Mouse (Mus musculus) neural tube, embryonic 15.5 days (tissue): ENCODE results near the gene Pid1. TPM values are rescaled to one million over a fixed set of nuclear protein-coding genes. Genes with fewer than 3 reads are reported as not detected.

Source experiments
- ATAC-seq: fragments of 200-750 bp; cut with Nextera tagmentation; 2 replicates; pipeline ENCODE4 v1.8.0; 2017; ENCODE audit warnings: mild to moderate bottlenecking, moderate TSS enrichment, moderate library complexity; ENCODE audit not compliant: low FRiP score
- H3K27ac ChIP-seq: fragments of 300-500 bp; sonication (generic); replicated peaks from 2 replicates; pipeline ENCODE4 v1.5.1; 2015; ENCODE audit warnings: mild to moderate bottlenecking, inconsistent platforms
- H3K27me3 ChIP-seq: fragments of 300-500 bp; sonication (generic); replicated peaks from 2 replicates; pipeline ENCODE4 v1.6.1; 2015; ENCODE audit warnings: inconsistent platforms
- H3K36me3 ChIP-seq: fragments of 300-500 bp; sonication (generic); 2 replicates; pipeline ENCODE4 v1.6.1; 2015; ENCODE audit warnings: inconsistent platforms
- H3K4me1 ChIP-seq: fragments of 300-500 bp; sonication (generic); 2 replicates; pipeline ENCODE4 v1.6.1; 2015; ENCODE audit warnings: inconsistent platforms
- H3K4me2 ChIP-seq: fragments of 300-500 bp; sonication (generic); 2 replicates; pipeline ENCODE4 v1.6.1; 2015; ENCODE audit warnings: inconsistent platforms, mild to moderate bottlenecking, moderate library complexity
- H3K4me3 ChIP-seq: fragments of 300-500 bp; sonication (generic); replicated peaks from 2 replicates; pipeline ENCODE4 v1.5.1; 2015; ENCODE audit warnings: mild to moderate bottlenecking, inconsistent platforms
- H3K9ac ChIP-seq: fragments of 300-500 bp; sonication (generic); replicated peaks from 2 replicates; pipeline ENCODE4 v1.6.1; 2015; ENCODE audit warnings: mild to moderate bottlenecking, inconsistent platforms
- H3K9me3 ChIP-seq: fragments of 300-500 bp; sonication (generic); replicated peaks from 2 replicates; pipeline ENCODE4 v1.6.1; 2016; ENCODE audit warnings: inconsistent platforms
- WGBS: fragments of 180-500 bp; shearing (Covaris S2); methylation state at CpG from one replicate; pipeline ENCODE4 v1.1.7; 2015; ENCODE audit warnings: mixed read lengths; 5-methylcytosine and 5-hydroxymethylcytosine counted together
- polyA plus RNA-seq: library from polyadenylated mRNA; unstranded; fragments of >200 nt; fragmentation: Nextera tagmentation; extraction: Ambion mirVana; gene quantifications from 2 replicates; pipeline ENCODE4 v1.2.1, GENCODE M21; 2015

Pid1 gene
- polyA plus RNA-seq, 1 experiment from 2014 or later = 97.2 TPM

DNA sequence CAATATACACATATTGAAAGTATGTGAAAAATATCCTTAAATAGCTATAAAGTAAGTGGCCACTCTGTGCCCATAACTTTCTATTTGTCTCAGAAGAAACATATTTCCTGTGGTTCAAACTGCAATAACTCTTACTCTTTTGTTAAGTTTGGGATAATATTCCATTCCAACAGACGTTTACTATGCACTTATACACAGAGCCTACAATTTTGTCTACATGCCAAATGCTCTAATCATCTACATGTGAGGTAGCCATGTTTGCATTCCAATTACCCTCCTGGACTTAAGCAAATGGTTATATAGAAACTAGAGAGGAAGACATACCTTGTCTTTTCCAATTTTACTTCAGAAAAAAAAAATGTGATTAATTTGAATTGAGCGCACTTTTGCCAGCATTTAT lies 274.3 kb downstream of the Pid1 start:
- H3K36me3 ChIP-seq = no peaks in the 10 kb centered on the region
- no peak for ATAC-seq
- H3K27me3 ChIP-seq = no peaks in the 10 kb centered on the region
- H3K9me3 ChIP-seq = no peaks in the 10 kb centered on the region
- H3K4me1 ChIP-seq = peaks cover 6% of the 10 kb centered on the region; the same call in 1 of the 2 replicates
- H3K9ac ChIP-seq = no peak overlapping the region
- H3K4me2 ChIP-seq = no peak overlapping the region
- H3K27ac ChIP-seq = no peak overlapping the region
- WGBS = 78% methylated on average over 2 of the region's 2 CpGs
- no peak overlapping the region for H3K4me3 ChIP-seq

DNA sequence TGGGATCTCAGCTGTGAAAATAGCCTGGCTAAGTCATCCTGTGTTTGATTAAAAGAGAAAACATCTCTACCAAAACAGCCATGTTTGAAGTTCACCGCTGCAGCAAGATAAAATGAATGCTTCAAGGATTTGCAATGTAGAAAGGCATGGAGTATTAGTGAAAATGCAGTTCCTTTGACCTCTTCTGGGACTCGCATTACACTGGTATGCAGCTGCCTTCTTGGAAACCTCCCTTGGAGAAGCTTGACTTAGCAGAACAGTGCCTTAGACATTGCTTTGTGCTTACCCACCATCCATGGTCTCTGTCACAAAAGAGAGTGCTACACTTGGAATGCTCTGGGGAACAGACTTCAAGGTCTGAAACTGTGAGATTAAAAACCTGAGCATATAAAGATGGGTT lies 276.0 kb downstream of the Pid1 start:
- H3K27ac ChIP-seq = no peak overlapping the region
- ATAC-seq = no peak
- no peak overlapping the region for H3K4me3 ChIP-seq
- no peaks in the 10 kb centered on the region for H3K27me3 ChIP-seq
- no peaks in the 10 kb centered on the region for H3K36me3 ChIP-seq
- no peak overlapping the region for H3K9ac ChIP-seq
- no peak overlapping the region for H3K4me2 ChIP-seq
- H3K4me1 ChIP-seq = peaks cover 2% of the 10 kb centered on the region; the same call in 1 of the 2 replicates
- 86% methylated on average over 2 of the region's 2 CpGs for WGBS
- H3K9me3 ChIP-seq = no peaks in the 10 kb centered on the region

DNA sequence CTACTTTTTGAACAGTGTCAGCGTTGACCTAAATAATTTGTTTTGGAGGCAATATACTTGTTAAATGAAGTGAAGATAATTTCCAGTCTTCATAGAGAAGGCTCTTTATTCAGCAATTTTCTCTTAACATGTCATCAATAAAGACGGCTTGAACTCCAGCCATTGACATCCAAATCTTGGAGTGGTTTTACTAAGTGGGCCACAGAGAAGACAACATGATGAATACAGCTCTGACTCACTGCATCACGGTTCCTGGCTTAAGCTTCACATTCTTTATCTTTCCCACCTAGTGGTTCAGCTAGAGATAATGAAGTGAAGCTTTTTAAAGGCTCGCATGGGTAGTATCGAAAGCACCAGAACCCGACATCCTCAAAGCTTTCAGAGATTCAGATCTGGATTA lies 276.7 kb downstream of the Pid1 start:
- no peak overlapping the region for H3K4me2 ChIP-seq
- no peak overlapping the region for H3K27ac ChIP-seq
- H3K36me3 ChIP-seq = no peaks in the 10 kb centered on the region
- no peaks in the 10 kb centered on the region for H3K27me3 ChIP-seq
- no peaks in the 10 kb centered on the region for H3K9me3 ChIP-seq
- H3K9ac ChIP-seq = no peak overlapping the region
- no peak overlapping the region for H3K4me3 ChIP-seq
- 69% methylated on average over 6 of the region's 6 CpGs for WGBS
- no peaks in the 10 kb centered on the region for H3K4me1 ChIP-seq
- no peak for ATAC-seq

DNA sequence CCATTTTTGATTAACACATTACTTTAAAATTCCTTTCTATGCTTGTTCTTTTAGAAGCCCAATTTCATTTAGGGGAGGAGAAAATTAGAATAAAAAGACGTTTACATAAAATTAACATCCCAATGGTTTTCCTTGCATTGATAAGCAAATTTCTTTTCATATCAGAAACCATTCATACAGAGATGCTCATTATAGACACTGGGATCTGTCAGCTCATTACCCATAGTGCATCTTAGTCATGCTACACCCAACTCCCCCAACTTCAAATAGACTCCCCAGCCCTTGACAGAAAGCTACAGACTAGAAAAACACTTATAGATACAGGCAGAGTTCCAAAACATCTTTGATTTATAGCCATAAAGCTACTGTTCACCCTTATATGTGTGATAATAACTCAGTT lies 277.5 kb downstream of the Pid1 start:
- no peaks in the 10 kb centered on the region for H3K9me3 ChIP-seq
- H3K9ac ChIP-seq = no peak overlapping the region
- H3K4me2 ChIP-seq = no peak overlapping the region
- 53% methylated on average over 1 of the region's 1 CpGs for WGBS
- H3K27ac ChIP-seq = no peak overlapping the region
- H3K27me3 ChIP-seq = no peaks in the 10 kb centered on the region
- H3K4me3 ChIP-seq = no peak overlapping the region
- H3K36me3 ChIP-seq = no peaks in the 10 kb centered on the region
- no peaks in the 10 kb centered on the region for H3K4me1 ChIP-seq
- no peak for ATAC-seq

DNA sequence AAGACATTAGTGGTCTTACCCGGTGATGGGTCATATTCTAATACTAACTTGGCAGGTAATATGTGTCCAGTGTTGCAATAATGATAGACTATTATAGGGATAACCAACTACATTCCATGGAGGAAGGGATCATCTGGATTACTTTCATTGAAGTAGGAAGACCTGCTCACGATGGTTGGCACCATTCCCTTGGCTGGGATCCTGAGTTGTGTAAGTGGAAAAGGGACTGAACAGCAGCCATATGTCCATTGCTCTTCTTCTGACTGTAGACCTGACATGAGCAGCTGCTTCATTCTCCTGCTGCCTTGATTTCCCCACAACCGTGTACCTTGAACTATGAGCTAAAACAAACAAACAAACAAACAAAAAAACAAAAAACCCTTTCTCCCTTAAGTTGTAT lies 278.6 kb downstream of the Pid1 start:
- Histone ChIP-seq H3K27me3 (no peaks in the 10 kb centered on the region), H3K4me2 (no peak overlapping the region), H3K36me3 (no peaks in the 10 kb centered on the region), H3K9ac (no peak overlapping the region), H3K4me1 (no peaks in the 10 kb centered on the region), H3K9me3 (no peaks in the 10 kb centered on the region), H3K4me3 (no peak overlapping the region), H3K27ac (no peak overlapping the region)
- 87% methylated on average over 3 of the region's 3 CpGs for WGBS
- ATAC-seq = no peak

DNA sequence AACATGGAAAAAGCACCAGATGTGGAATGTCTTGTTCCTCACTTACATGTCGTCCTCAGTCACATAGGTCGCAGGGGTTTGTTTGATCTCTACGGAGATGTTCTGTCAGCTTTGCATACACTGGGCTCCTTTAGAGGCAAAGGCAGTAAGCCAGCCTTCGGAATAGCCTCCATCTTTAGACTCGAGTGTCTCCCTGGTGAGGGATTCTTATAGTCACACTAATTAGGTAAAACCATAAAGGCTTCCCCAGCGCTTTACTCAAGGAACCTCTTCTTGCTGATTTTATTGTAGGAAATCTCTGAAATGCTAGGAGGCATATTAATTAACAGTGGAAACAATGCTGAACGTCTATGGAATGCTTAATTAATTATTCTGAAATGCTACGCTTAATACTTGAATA lies 284.4 kb downstream of the Pid1 start:
- Histone ChIP-seq H3K9me3 (no peaks in the 10 kb centered on the region), H3K36me3 (no peaks in the 10 kb centered on the region), H3K4me2 (0 out of 2 replicates have a peak overlapping the region, but pooled peaks have one; percentile 11), H3K27ac (0 out of 2 replicates have a peak overlapping the region, but pooled peaks have one; percentile 13), H3K4me3 (no peak overlapping the region), H3K27me3 (no peaks in the 10 kb centered on the region), H3K4me1 (peaks cover 7% of the 10 kb centered on the region), H3K9ac (no peak overlapping the region)
- ATAC-seq = 0 out of 2 replicates have a peak, but pooled peaks have one; percentile 24
- 29% methylated on average over 8 of the region's 8 CpGs for WGBS

DNA sequence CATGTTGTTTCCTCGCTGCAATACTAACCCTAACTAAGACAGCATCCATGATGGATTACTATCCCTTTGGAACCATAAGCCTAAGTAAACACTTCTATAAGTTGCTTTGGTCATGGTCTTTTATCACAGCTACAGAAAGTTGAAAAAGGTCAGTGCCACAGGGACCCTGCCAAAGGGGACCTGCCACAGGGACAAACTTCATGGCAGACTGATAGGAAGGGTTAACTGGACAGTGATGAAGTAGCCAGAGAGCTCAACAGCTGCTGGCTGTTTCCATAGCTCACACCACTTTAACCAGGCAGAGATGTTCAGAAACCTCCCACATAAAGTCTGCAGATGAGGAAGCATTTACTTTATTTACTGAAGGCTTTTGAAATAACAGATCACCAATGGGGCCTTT lies 287.0 kb downstream of the Pid1 start:
- H3K4me1 ChIP-seq = peaks cover 12% of the 10 kb centered on the region
- H3K4me2 ChIP-seq = no peak overlapping the region
- 52% methylated on average over 1 of the region's 1 CpGs for WGBS
- no peak overlapping the region for H3K9ac ChIP-seq
- H3K36me3 ChIP-seq = no peaks in the 10 kb centered on the region
- no peak overlapping the region for H3K4me3 ChIP-seq
- no peaks in the 10 kb centered on the region for H3K9me3 ChIP-seq
- H3K27ac ChIP-seq = no peak overlapping the region
- no peaks in the 10 kb centered on the region for H3K27me3 ChIP-seq
- no peak for ATAC-seq

DNA sequence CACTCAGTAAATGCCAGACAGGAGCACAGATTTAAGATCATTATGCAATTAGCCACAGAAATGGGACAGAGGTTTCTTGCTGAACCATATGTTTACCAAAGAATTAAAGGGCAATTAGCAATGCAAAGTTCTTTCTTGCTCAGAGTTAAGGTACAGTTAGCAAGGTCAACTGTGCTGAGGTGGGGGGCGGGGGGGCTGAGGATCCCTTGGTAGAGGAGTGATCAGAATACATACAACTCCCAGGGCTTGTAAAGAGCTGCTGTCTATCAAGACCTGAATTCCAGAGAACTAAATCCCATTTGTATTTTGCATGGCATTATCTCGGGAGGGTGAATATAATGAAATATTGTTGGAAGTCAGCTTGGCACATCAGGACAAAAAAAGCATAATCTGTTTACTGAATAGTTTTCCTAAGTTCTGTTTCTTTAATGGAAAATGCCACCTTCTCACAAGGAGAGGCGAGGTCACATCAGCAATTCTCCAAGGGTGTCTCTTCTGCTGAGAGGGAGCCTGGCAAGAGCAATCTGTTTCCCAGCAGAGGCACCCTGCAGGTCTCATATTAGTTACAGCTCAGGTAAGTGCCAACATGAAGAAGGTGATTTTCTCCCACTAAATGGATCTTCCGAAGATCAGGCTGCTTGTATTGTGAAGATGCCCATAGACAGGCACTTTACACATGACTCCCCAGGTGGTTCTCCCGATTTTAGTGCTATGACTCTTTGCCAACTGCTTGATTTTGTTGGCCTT lies 306.9 kb downstream of the Pid1 start:
- Histone ChIP-seq H3K27me3 (no peaks in the 10 kb centered on the region), H3K4me2 (no peak overlapping the region), H3K27ac (no peak overlapping the region), H3K9ac (no peak overlapping the region), H3K9me3 (no peaks in the 10 kb centered on the region), H3K4me3 (no peak overlapping the region), H3K36me3 (no peaks in the 10 kb centered on the region), H3K4me1 (peaks cover 11% of the 10 kb centered on the region)
- 69% methylated on average over 5 of the region's 5 CpGs for WGBS
- ATAC-seq = no peak

DNA sequence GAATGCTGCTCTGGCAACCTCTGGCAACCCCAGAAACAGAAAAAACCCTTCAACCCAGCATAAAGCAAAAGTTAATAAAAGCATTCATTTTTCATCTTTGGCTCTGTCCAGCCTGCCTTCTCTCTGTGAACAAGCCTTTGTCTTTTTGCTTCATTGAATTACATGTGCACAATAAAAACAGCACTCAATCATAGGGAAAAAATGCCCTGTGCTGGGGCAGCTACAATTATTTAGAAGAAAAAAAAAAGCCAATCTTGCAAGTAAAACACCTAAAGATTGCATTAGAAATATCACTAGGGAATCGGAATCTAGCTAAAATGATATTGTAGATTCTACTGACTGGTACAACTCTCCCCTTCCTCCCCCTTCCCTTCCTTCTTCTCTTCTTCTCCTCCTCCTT lies 307.7 kb downstream of the Pid1 start:
- Histone ChIP-seq H3K4me3 (no peak overlapping the region), H3K27ac (no peak overlapping the region), H3K9ac (no peak overlapping the region), H3K4me2 (no peak overlapping the region), H3K9me3 (no peaks in the 10 kb centered on the region), H3K27me3 (no peaks in the 10 kb centered on the region), H3K36me3 (no peaks in the 10 kb centered on the region), H3K4me1 (peaks cover 16% of the 10 kb centered on the region)
- no peak for ATAC-seq
- 84% methylated on average over 1 of the region's 1 CpGs for WGBS

DNA sequence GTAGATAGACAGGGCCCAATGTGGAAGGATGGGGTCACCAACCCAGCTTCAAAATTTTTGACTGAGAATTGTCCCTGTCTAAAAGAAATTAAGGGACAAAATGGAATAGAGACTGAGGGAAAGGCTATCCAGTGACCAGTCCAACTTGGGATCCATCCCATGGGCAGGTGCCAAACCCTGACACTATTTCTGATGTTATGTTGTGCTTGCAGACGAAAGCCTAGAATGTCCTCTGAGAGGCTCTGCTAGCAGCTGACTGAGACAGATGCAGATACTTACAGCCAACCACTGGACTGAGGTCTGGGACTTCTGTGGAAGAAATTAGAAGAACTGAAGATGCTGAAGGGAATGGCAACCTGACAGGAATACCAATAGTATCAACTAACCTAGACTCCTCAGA lies 338.2 kb downstream of the Pid1 start:
- H3K27ac ChIP-seq = no peak overlapping the region
- no peak overlapping the region for H3K4me2 ChIP-seq
- no peaks in the 10 kb centered on the region for H3K4me1 ChIP-seq
- no peaks in the 10 kb centered on the region for H3K9me3 ChIP-seq
- no peaks in the 10 kb centered on the region for H3K36me3 ChIP-seq
- H3K4me3 ChIP-seq = no peak overlapping the region
- no peak overlapping the region for H3K9ac ChIP-seq
- ATAC-seq = no peak
- 82% methylated on average over 1 of the region's 1 CpGs for WGBS
- no peaks in the 10 kb centered on the region for H3K27me3 ChIP-seq

DNA sequence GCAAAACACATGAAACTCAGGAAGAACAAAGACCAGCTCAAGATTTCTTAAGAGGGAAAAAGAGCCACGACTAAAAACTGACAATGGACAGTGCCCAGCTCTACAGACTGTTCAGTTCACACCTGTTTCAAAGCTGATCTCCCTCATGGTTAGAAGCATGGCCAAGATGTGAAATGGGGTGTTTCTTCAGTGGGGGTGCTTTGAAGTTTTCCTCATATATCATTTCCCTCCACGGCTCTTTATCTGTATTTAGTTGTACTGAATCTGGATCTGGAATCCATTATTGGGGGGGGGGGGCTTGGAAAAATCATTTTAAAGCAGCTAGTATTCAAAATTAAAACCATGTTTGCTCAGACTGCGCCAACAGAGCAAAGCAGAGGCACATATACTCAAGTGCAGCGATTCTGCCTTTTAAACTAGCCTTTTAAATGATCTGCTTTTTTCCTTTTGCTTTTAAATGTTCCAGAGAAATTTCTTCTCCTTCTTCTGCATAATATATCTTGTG lies 351.1 kb downstream of the Pid1 start:
- 85% methylated on average over 4 of the region's 4 CpGs for WGBS
- Histone ChIP-seq H3K36me3 (no peaks in the 10 kb centered on the region), H3K9ac (no peak overlapping the region), H3K27me3 (no peaks in the 10 kb centered on the region), H3K9me3 (no peaks in the 10 kb centered on the region), H3K4me2 (no peak overlapping the region), H3K27ac (no peak overlapping the region), H3K4me1 (no peaks in the 10 kb centered on the region), H3K4me3 (no peak overlapping the region)
- no peak for ATAC-seq

DNA sequence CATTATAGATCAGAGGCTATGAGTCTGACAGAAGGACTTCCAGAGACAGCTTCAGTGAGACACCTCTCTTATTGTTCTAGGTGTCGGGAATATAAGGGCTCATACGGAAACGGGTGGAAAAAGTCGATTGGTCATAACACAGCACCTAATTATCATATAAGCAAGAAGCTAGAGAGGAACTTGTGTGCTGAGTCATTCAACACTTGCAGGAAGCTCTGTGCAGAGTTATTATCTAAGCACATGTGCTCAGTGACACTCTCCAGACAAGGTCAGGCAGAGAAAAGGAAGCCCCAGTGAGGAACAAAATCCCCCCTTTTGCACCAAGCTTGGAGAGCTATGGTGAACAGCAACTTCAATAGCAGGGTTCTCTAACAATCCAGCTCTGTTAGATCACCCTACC lies 361.4 kb downstream of the Pid1 start:
- no peaks in the 10 kb centered on the region for H3K9me3 ChIP-seq
- no peak for ATAC-seq
- H3K4me2 ChIP-seq = no peak overlapping the region
- H3K27ac ChIP-seq = no peak overlapping the region
- no peaks in the 10 kb centered on the region for H3K27me3 ChIP-seq
- H3K4me1 ChIP-seq = no peaks in the 10 kb centered on the region
- H3K9ac ChIP-seq = no peak overlapping the region
- WGBS = 91% methylated on average over 4 of the region's 4 CpGs
- H3K4me3 ChIP-seq = no peak overlapping the region
- no peaks in the 10 kb centered on the region for H3K36me3 ChIP-seq
